Mouse (Mus musculus) adrenal gland, postnatal 14 days (tissue): ENCODE results near the gene Myo5c. TPM values are rescaled to one million over a fixed set of nuclear protein-coding genes. Genes with fewer than 3 reads are reported as not detected.

Experiments used
- DNase-seq: peaks from one replicate; pipeline ENCODE4 v3.0.0; 2021; ENCODE audit warnings: mixed read lengths
- total RNA-seq: library from RNA; stranded (reverse); gene quantifications from 2 replicates; pipeline ENCODE4 v1.2.3, GENCODE M21; 2021

Myo5c gene
- total RNA-seq, 1 experiment from 2014 or later = 7.3 TPM

- DNase-seq = no peak
Observed at GRCm38 (mm10) chr9:75282179-75282578, 50.4 kb downstream of the Myo5c start.

GRCm38 (mm10) chr9:75282830-75283229 lies 51.0 kb downstream of the Myo5c start:
- peak; percentile 49 for DNase-seq

- DNase-seq = no peak
Observed at GRCm38 (mm10) chr9:75283636-75284035, 51.8 kb downstream of the Myo5c start.

GRCm38 (mm10) chr9:75285363-75285762 lies 53.5 kb downstream of the Myo5c start:
- no peak for DNase-seq

GRCm38 (mm10) chr9:75287636-75288035 lies 55.8 kb downstream of the Myo5c start:
- DNase-seq = no peak

GRCm38 (mm10) chr9:75289545-75289944 lies 57.7 kb downstream of the Myo5c start:
- peak; percentile 52 for DNase-seq

- peak; percentile 31 for DNase-seq
Observed at GRCm38 (mm10) chr9:75299342-75299741, 67.5 kb downstream of the Myo5c start.

- DNase-seq = no peak
Observed at GRCm38 (mm10) chr9:75303033-75303432, 71.2 kb downstream of the Myo5c start.

GRCm38 (mm10) chr9:75303701-75304261 lies 72.0 kb downstream of the Myo5c start:
- no peak for DNase-seq

GRCm38 (mm10) chr9:75304286-75304685 lies 72.5 kb downstream of the Myo5c start:
- DNase-seq = no peak

GRCm38 (mm10) chr9:75306126-75306898 lies 74.5 kb downstream of the Myo5c start, which contains the start of gene Gnb5:
TSS of gene Gnb5 (plus strand) at chr9:75306288.
- DNase-seq = no peak

GRCm38 (mm10) chr9:75307015-75307414 lies 75.2 kb downstream of the Myo5c start:
- no peak for DNase-seq

- no peak for DNase-seq
Observed at GRCm38 (mm10) chr9:75308621-75309020, 76.8 kb downstream of the Myo5c start.

- DNase-seq = peak; percentile 83
Observed at GRCm38 (mm10) chr9:75312008-75312407, 80.2 kb downstream of the Myo5c start.

GRCm38 (mm10) chr9:75313138-75313831 lies 81.5 kb downstream of the Myo5c start:
- DNase-seq = no peak

GRCm38 (mm10) chr9:75313832-75314516 lies 82.2 kb downstream of the Myo5c start:
- peak; percentile 90 for DNase-seq

- no peak for DNase-seq
Observed at GRCm38 (mm10) chr9:75314517-75315105, 82.8 kb downstream of the Myo5c start.

GRCm38 (mm10) chr9:75315238-75315637 lies 83.4 kb downstream of the Myo5c start:
- DNase-seq = no peak

GRCm38 (mm10) chr9:75316771-75317170 lies 85.0 kb downstream of the Myo5c start:
- peak; percentile 51 for DNase-seq

GRCm38 (mm10) chr9:75318196-75318595 lies 86.4 kb downstream of the Myo5c start:
- peak; percentile 53 for DNase-seq

GRCm38 (mm10) chr9:75319365-75319764 lies 87.5 kb downstream of the Myo5c start:
- DNase-seq = peak; percentile 30
